ENCODE assay signal across 22 mouse cellular contexts in genomic region chr11:12010084-12010483, GRCm38 (mm10). TPM values are rescaled to one million over a fixed set of nuclear protein-coding genes. Genes with fewer than 3 reads are reported as not detected.
DNase-seq lines count a peak whose midpoint lies in the region; ATAC-seq and TF ChIP-seq lines count a peak whose summit lies in the region.
"Had no signal": no experiment of that assay in that cellular context is flagged by ENCODE, and none has a peak within 500 bp of the region (broad histone marks: within the 10 kb centered on the region; RNA-seq: fewer than 3 reads in every experiment).

No protein-coding gene starts in this region.

- no peaks in the 10 kb centered on the region for H3K9me3 ChIP-seq in heart, embryonic 15.5 days (replicated peaks)
- H3K9me3 ChIP-seq in heart, embryonic 11.5 days (replicated peaks; ENCODE audit: control insufficient read depth, low read length), result peaks cover 6% of the 10 kb centered on the region; the same call in 1 of the 2 replicates
- H3K9me3 ChIP-seq in MEL (replicated peaks; ENCODE audit: insufficient read depth, low read length), result no peaks in the 10 kb centered on the region
- H3K9me3 ChIP-seq in intestine, embryonic 16.5 days (ENCODE audit: control insufficient read depth, low read length), result 0 out of 2 replicates have a peak, but pooled peaks cover 5% of the 10 kb centered on the region
- H3K9me3 ChIP-seq in liver, postnatal 0 days (ENCODE audit: low read length), result no peaks in the 10 kb centered on the region
- H3K9me3 ChIP-seq: heart, embryonic 10.5 days; midbrain, embryonic 15.5 days had no signal

- H3K79me2 ChIP-seq in MEL (ENCODE audit: control insufficient read depth, insufficient read depth, low read length, poor library complexity), result no peaks in the 10 kb centered on the region

- H3K4me1 ChIP-seq in heart, embryonic 15.5 days (replicated peaks), result peaks cover 13% of the 10 kb centered on the region
- H3K4me1 ChIP-seq in heart, embryonic 11.5 days (ENCODE audit: control insufficient read depth, insufficient read depth, low read length), result no peaks in the 10 kb centered on the region
- H3K4me1 ChIP-seq in MEL (ENCODE audit: control insufficient read depth in 1 of 2, insufficient read depth in 2 of 2, low read length in 2 of 2), result no peaks in the 10 kb centered on the region
- H3K4me1 ChIP-seq in intestine, embryonic 16.5 days (ENCODE audit: control insufficient read depth, insufficient read depth, low read length), result no peaks in the 10 kb centered on the region
- H3K4me1 ChIP-seq in liver, postnatal 0 days (ENCODE audit: insufficient read depth), result no peaks in the 10 kb centered on the region
- H3K4me1 ChIP-seq: embryonic facial prominence, embryonic 12.5 days; forebrain, embryonic 13.5 days; heart, embryonic 10.5 days; hindbrain, embryonic 12.5 days; limb, embryonic 12.5 days; midbrain, embryonic 15.5 days; neural tube, embryonic 13.5 days had no signal

- peak; percentile 44 for DNase-seq in MEL (ENCODE audit: low read depth, low spot score)
- no peak for DNase-seq in liver, postnatal 0 days
- DNase-seq in urinary bladder, adult 2 months (ENCODE audit: low spot score), result no peak
- no peak for DNase-seq in cerebellum, postnatal 10 days
- DNase-seq: adrenal gland, postnatal 14 days; cerebellum, adult 9-11 months; gastrocnemius, adult 2 months; kidney, postnatal 25 days; lung, adult 2 months; lung, postnatal 36 days; thymus, postnatal 25 days had no signal

- H3K36me3 ChIP-seq in heart, embryonic 15.5 days, result peaks cover 8% of the 10 kb centered on the region
- peaks cover 4% of the 10 kb centered on the region; the same call in 1 of the 2 replicates for H3K36me3 ChIP-seq in heart, embryonic 11.5 days (ENCODE audit: control insufficient read depth, insufficient read depth, low read length)
- no peaks in the 10 kb centered on the region for H3K36me3 ChIP-seq in MEL (ENCODE audit: control insufficient read depth in 1 of 2, insufficient read depth in 2 of 2, low read length in 2 of 2)
- peaks cover 10% of the 10 kb centered on the region; the same call in 1 of the 2 replicates for H3K36me3 ChIP-seq in intestine, embryonic 16.5 days (ENCODE audit: control insufficient read depth, insufficient read depth, low read length)
- no peaks in the 10 kb centered on the region for H3K36me3 ChIP-seq in liver, postnatal 0 days (replicated peaks; ENCODE audit: insufficient read depth, low read length)
- H3K36me3 ChIP-seq: midbrain, embryonic 15.5 days had no signal

- ATAC-seq in heart, embryonic 15.5 days (replicated peaks; ENCODE audit: insufficient number of reproducible peaks, insufficient read depth, low FRiP score, low read depth), result no peak
- no peak for ATAC-seq in heart, embryonic 11.5 days (replicated peaks; ENCODE audit: insufficient number of reproducible peaks, low FRiP score, low TSS enrichment)
- peak; percentile 26; the same call in 1 of the 2 replicates for ATAC-seq in intestine, embryonic 16.5 days
- ATAC-seq in liver, postnatal 0 days, result peak; percentile 78
- ATAC-seq: forebrain, embryonic 13.5 days; midbrain, embryonic 15.5 days had no signal

- no peak for TF ChIP-seq RAD21 in MEL (IDR thresholded peaks at IDR 0.05; ENCODE audit: low read depth, low read length)

- no peak overlapping the region for H3K4me2 ChIP-seq in heart, embryonic 15.5 days
- no peak overlapping the region for H3K4me2 ChIP-seq in heart, embryonic 11.5 days
- H3K4me2 ChIP-seq in intestine, embryonic 16.5 days (ENCODE audit: low read depth, low read length), result no peak overlapping the region
- no peak overlapping the region for H3K4me2 ChIP-seq in liver, postnatal 0 days (ENCODE audit: low read depth, low read length)
- H3K4me2 ChIP-seq: embryonic facial prominence, embryonic 12.5 days; forebrain, embryonic 13.5 days; hindbrain, embryonic 12.5 days; limb, embryonic 12.5 days; midbrain, embryonic 15.5 days; neural tube, embryonic 13.5 days had no signal

- no peak for TF ChIP-seq CTCF in MEL (IDR thresholded peaks at IDR 0.05 in 2 of 3, conservative IDR thresholded peaks at IDR 0.05 in 1 of 3; ENCODE audit: control insufficient read depth in 1 of 3, insufficient read depth in 1 of 3, low read depth in 2 of 3, low read length in 3 of 3, poor library complexity in 1 of 3, severe bottlenecking in 1 of 3)
- no peak for TF ChIP-seq CTCF in liver, postnatal 0 days (IDR thresholded peaks at IDR 0.05; ENCODE audit: low read depth)

- no peaks in the 10 kb centered on the region for H3K27me3 ChIP-seq in heart, embryonic 15.5 days
- H3K27me3 ChIP-seq in heart, embryonic 11.5 days (ENCODE audit: control insufficient read depth, insufficient read depth, low read length), result no peaks in the 10 kb centered on the region
- H3K27me3 ChIP-seq in MEL (ENCODE audit: control insufficient read depth in 1 of 2, insufficient read depth in 2 of 2, low read length in 2 of 2), result 0 out of 4 replicates have a peak, but pooled peaks cover 0 to 1% of the 10 kb centered on the region in 2 experiments
- no peaks in the 10 kb centered on the region for H3K27me3 ChIP-seq in intestine, embryonic 16.5 days (replicated peaks; ENCODE audit: control insufficient read depth, insufficient read depth, low read length)
- no peaks in the 10 kb centered on the region for H3K27me3 ChIP-seq in liver, postnatal 0 days (ENCODE audit: insufficient read depth, low read length)
- H3K27me3 ChIP-seq: embryonic facial prominence, embryonic 12.5 days; forebrain, embryonic 13.5 days; hindbrain, embryonic 12.5 days; limb, embryonic 12.5 days; midbrain, embryonic 15.5 days; neural tube, embryonic 13.5 days had no signal

- no peak overlapping the region for H3K9ac ChIP-seq in heart, embryonic 15.5 days
- no peak overlapping the region for H3K9ac ChIP-seq in heart, embryonic 11.5 days (ENCODE audit: low read depth, low read length)
- no peak overlapping the region for H3K9ac ChIP-seq in MEL (ENCODE audit: control insufficient read depth, low read depth, low read length, poor library complexity, severe bottlenecking)
- no peak overlapping the region for H3K9ac ChIP-seq in intestine, embryonic 16.5 days (ENCODE audit: low read depth, low read length)
- no peak overlapping the region for H3K9ac ChIP-seq in liver, postnatal 0 days (replicated peaks)
- H3K9ac ChIP-seq: embryonic facial prominence, embryonic 12.5 days; forebrain, embryonic 13.5 days; hindbrain, embryonic 12.5 days; limb, embryonic 12.5 days; midbrain, embryonic 15.5 days; neural tube, embryonic 13.5 days had no signal

- H3K4me3 ChIP-seq in heart, embryonic 15.5 days, result no peak overlapping the region
- H3K4me3 ChIP-seq in heart, embryonic 11.5 days (ENCODE audit: low read depth, low read length), result no peak overlapping the region
- H3K4me3 ChIP-seq in MEL (ENCODE audit: control insufficient read depth in 1 of 2, insufficient read depth in 1 of 2, low read depth in 2 of 2, low read length in 2 of 2), result no peak overlapping the region
- H3K4me3 ChIP-seq in intestine, embryonic 16.5 days (ENCODE audit: low read length), result no peak overlapping the region
- H3K4me3 ChIP-seq in liver, postnatal 0 days (ENCODE audit: low read depth, low read length), result no peak overlapping the region
- H3K4me3 ChIP-seq: embryonic facial prominence, embryonic 12.5 days; forebrain, embryonic 13.5 days; gastrocnemius, adult 2 months; heart, embryonic 10.5 days; hindbrain, embryonic 12.5 days; layer of hippocampus, adult 2 months; limb, embryonic 12.5 days; midbrain, embryonic 15.5 days; neural tube, embryonic 13.5 days had no signal

- 53% methylated on average over 3 of the region's 3 CpGs for WGBS in heart, embryonic 15.5 days
- WGBS in heart, embryonic 11.5 days (ENCODE audit: insufficient replicate concordance), result 53% methylated on average over 3 of the region's 3 CpGs
- WGBS in intestine, embryonic 16.5 days, result 61% methylated on average over 3 of the region's 3 CpGs
- WGBS in liver, postnatal 0 days (ENCODE audit: insufficient replicate concordance), result 39% methylated on average over 3 of the region's 3 CpGs

- 0 out of 2 replicates have a peak overlapping the region, but pooled peaks have one; percentile 24 for H3K27ac ChIP-seq in heart, embryonic 15.5 days
- no peak overlapping the region for H3K27ac ChIP-seq in heart, embryonic 11.5 days (ENCODE audit: low read depth, low read length)
- H3K27ac ChIP-seq in MEL (ENCODE audit: control insufficient read depth, low read depth, low read length), result no peak overlapping the region
- H3K27ac ChIP-seq in intestine, embryonic 16.5 days (ENCODE audit: low read length), result no peak overlapping the region
- H3K27ac ChIP-seq in liver, postnatal 0 days (ENCODE audit: low read depth), result no peak overlapping the region
- H3K27ac ChIP-seq: embryonic facial prominence, embryonic 12.5 days; forebrain, embryonic 13.5 days; heart, embryonic 10.5 days; hindbrain, embryonic 12.5 days; layer of hippocampus, adult 2 months; limb, embryonic 12.5 days; midbrain, embryonic 15.5 days; neural tube, embryonic 13.5 days had no signal

- TF ChIP-seq EP300 in MEL (IDR thresholded peaks at IDR 0.05; ENCODE audit: low read depth in 1 of 2, low read length in 2 of 2), result peak in 1 of 2 experiments; percentile 30; a peak in 2 of 4 replicates
- TF ChIP-seq EP300 in liver, postnatal 0 days (IDR thresholded peaks at IDR 0.05; ENCODE audit: low read depth), result peak; percentile 73

- TF ChIP-seq POLR2A in MEL (IDR thresholded peaks at IDR 0.05; ENCODE audit: control insufficient read depth in 1 of 2, insufficient read depth in 1 of 2, low read depth in 1 of 2, low read length in 2 of 2, poor library complexity in 1 of 2), result no peak

TF ChIP-seq in MEL, 35 proteins besides CTCF, POLR2A, EP300 and RAD21 (continues in another document):
- TF ChIP-seq MYB (IDR thresholded peaks at IDR 0.05; ENCODE audit: low read depth, low read length) (no peak), GATA1 (IDR thresholded peaks at IDR 0.05; ENCODE audit: low read depth, low read length) (0 out of 2 replicates have a peak, but pooled peaks have one; percentile 30), SIN3A (IDR thresholded peaks at IDR 0.05; ENCODE audit: low read length) (no peak), MAZ (IDR thresholded peaks at IDR 0.05; ENCODE audit: low read depth, low read length) (no peak), NRF1 (IDR thresholded peaks at IDR 0.05; ENCODE audit: insufficient read depth, low read depth, low read length, poor library complexity, severe bottlenecking) (no peak), ZC3H11A (IDR thresholded peaks at IDR 0.05; ENCODE audit: low read depth, low read length) (no peak), USF1 (IDR thresholded peaks at IDR 0.05; ENCODE audit: low read depth, low read length) (no peak), CHD1 (IDR thresholded peaks at IDR 0.05; ENCODE audit: low read depth, low read length) (no peak)

RNA-seq across cellular contexts. Expression of gene Grb10, which starts 28.4 kb away (rescaled TPM):
- polyA plus RNA-seq in heart, embryonic 15.5 days (2015; fragmentation: Nextera tagmentation; extraction: Ambion mirVana), result 503 and 529 TPM in 2 replicates
- 263 and 402 TPM in 2 replicates for polyA plus RNA-seq in heart, embryonic 11.5 days (2014; fragmentation: Nextera tagmentation; extraction: Ambion mirVana)
- not detected in 2 replicates for total RNA-seq in MEL (2012; rRNA removed)
- not detected for polyA plus RNA-seq in MEL (2012; ENCODE audit: insufficient read depth in 1 of 2, insufficient read length in 2 of 2, low read depth in 1 of 2, low replicate concordance in 2 of 2, missing spikeins in 1 of 2)
- 237 and 238 TPM in 2 replicates for polyA plus RNA-seq in intestine, embryonic 16.5 days (2015; fragmentation: Nextera tagmentation; extraction: Ambion mirVana)
- polyA plus RNA-seq in liver, postnatal 0 days (2015; fragmentation: Nextera tagmentation; extraction: Ambion mirVana), result 113 and 121 TPM in 2 replicates
- 38.2 and 39.6 TPM in 2 replicates for polyA plus RNA-seq in urinary bladder, adult 2 months (2012; rRNA removed)

Comparison
In these comparisons a context has a peak if more than half of its experiments do, and no peak if none do; other contexts are left out.
1. ATAC-seq: peak in intestine, embryonic 16.5 days (single experiment) and liver, postnatal 0 days (single experiment); none in heart, embryonic 15.5 days (single experiment) and heart, embryonic 11.5 days (single experiment).
2. RNA of gene Grb10, which starts 28.4 kb away (polyA plus RNA-seq): 503 to 529 TPM in heart, embryonic 15.5 days, 263 to 402 TPM in heart, embryonic 11.5 days, 237 to 238 TPM in intestine, embryonic 16.5 days, 113 to 121 TPM in liver, postnatal 0 days and 38.2 to 39.6 TPM in urinary bladder, adult 2 months; not detected in MEL; every median in the first group is over 10 times any median in the second.